Comparison of ENCODE assay signal across 8 mouse cellular contexts in genomic region chr8:11555720-11556591, GRCm38 (mm10). TPM values are rescaled to one million over a fixed set of nuclear protein-coding genes. Genes with fewer than 3 reads are reported as not detected.
DNase-seq lines count a peak whose midpoint lies in the region; ATAC-seq and TF ChIP-seq lines count a peak whose summit lies in the region.

No protein-coding gene starts in this region.

- peak overlapping the region; percentile 83 for H3K4me2 ChIP-seq in lung, postnatal 0 days (replicated peaks; ENCODE audit: low read depth, low read length)

- H3K4me1 ChIP-seq in hindbrain, embryonic 10.5 days (replicated peaks), result peaks cover 33% of the 10 kb centered on the region
- 0 out of 2 replicates have a peak, but pooled peaks cover 7% of the 10 kb centered on the region for H3K4me1 ChIP-seq in lung, postnatal 0 days (ENCODE audit: insufficient read depth, low read depth, low read length)

- H3K4me3 ChIP-seq in hindbrain, embryonic 10.5 days, result peak overlapping the region; percentile 99
- peak overlapping the region; percentile 86 for H3K4me3 ChIP-seq in lung, postnatal 0 days (ENCODE audit: low read depth, low read length)

- peaks cover 8% of the 10 kb centered on the region for H3K36me3 ChIP-seq in hindbrain, embryonic 10.5 days
- H3K36me3 ChIP-seq in lung, postnatal 0 days (ENCODE audit: insufficient read depth, low read length), result no peaks in the 10 kb centered on the region

- DNase-seq in MN1 (ENCODE audit: low spot score), result peak; percentile 100
- DNase-seq in cerebellum, adult 9-10 months, result peak; percentile 100
- DNase-seq in hindbrain, embryonic 10.5 days (ENCODE audit: low spot score), result peak; percentile 99
- peak; percentile 100 for DNase-seq in layer of hippocampus, adult 9-11 months
- peak; percentile 100 for DNase-seq in lung, postnatal 0 days (ENCODE audit: low spot score)
- DNase-seq in ovary, postnatal 14 days (ENCODE audit: low spot score), result peak; percentile 94
- DNase-seq in thymus, postnatal 14 days, result peak; percentile 99

- under 1% methylated on average over 100 of the region's 103 CpGs for WGBS in hindbrain, embryonic 10.5 days
- WGBS in lung, postnatal 0 days, result under 1% methylated on average over 80 of the region's 103 CpGs

- H3K9ac ChIP-seq in lung, postnatal 0 days (replicated peaks; ENCODE audit: low read depth), result peak overlapping the region; percentile 72

- TF ChIP-seq CTCF in lung, postnatal 0 days (IDR thresholded peaks at IDR 0.05), result no peak

- H3K27ac ChIP-seq in hindbrain, embryonic 10.5 days, result peak overlapping the region; percentile 99
- H3K27ac ChIP-seq in lung, postnatal 0 days (ENCODE audit: low read length), result peak overlapping the region; percentile 98

- H3K27me3 ChIP-seq in hindbrain, embryonic 10.5 days (ENCODE audit: insufficient read depth, poor library complexity, severe bottlenecking), result no peaks in the 10 kb centered on the region
- H3K27me3 ChIP-seq in lung, postnatal 0 days (replicated peaks; ENCODE audit: insufficient read depth, low read length), result no peaks in the 10 kb centered on the region

- ATAC-seq in frontal cortex, adult (ENCODE audit: low TSS enrichment), result peak; percentile 69
- peak; percentile 85 for ATAC-seq in lung, postnatal 0 days

- no peaks in the 10 kb centered on the region for H3K9me3 ChIP-seq in hindbrain, embryonic 10.5 days
- no peaks in the 10 kb centered on the region for H3K9me3 ChIP-seq in lung, postnatal 0 days (ENCODE audit: low read length)

- TF ChIP-seq EP300 in lung, postnatal 0 days (IDR thresholded peaks at IDR 0.05), result no peak; the same call in 1 of the 2 replicates

RNA-seq across cellular contexts. Expression of gene Ing1, which starts 0.6 kb away (rescaled TPM):
- 31.0 and 31.3 TPM in 2 replicates for polyA plus RNA-seq in hindbrain, embryonic 10.5 days (2016; fragmentation: Nextera tagmentation; extraction: Ambion mirVana)
- polyA plus RNA-seq in lung, postnatal 0 days (2015; fragmentation: Nextera tagmentation; extraction: Ambion mirVana), result 40.9 and 42.5 TPM in 2 replicates

RNA-seq across cellular contexts. Expression of gene Cars2, which starts 5.4 kb away (rescaled TPM):
- 18.9 and 19.5 TPM in 2 replicates for polyA plus RNA-seq in hindbrain, embryonic 10.5 days (2016; fragmentation: Nextera tagmentation; extraction: Ambion mirVana)
- polyA plus RNA-seq in lung, postnatal 0 days (2015; fragmentation: Nextera tagmentation; extraction: Ambion mirVana), result 13.7 and 16.5 TPM in 2 replicates

RNA-seq across cellular contexts. Expression of gene Naxd, which starts 58.6 kb away (rescaled TPM):
- polyA plus RNA-seq in hindbrain, embryonic 10.5 days (2016; fragmentation: Nextera tagmentation; extraction: Ambion mirVana), result 110 and 127 TPM in 2 replicates
- polyA plus RNA-seq in lung, postnatal 0 days (2015; fragmentation: Nextera tagmentation; extraction: Ambion mirVana), result 201 and 223 TPM in 2 replicates

Comparison
In these comparisons a context has a peak if more than half of its experiments do, and no peak if none do; other contexts are left out.
1. Peak in every context shown above with its lines: DNase-seq, ATAC-seq, H3K4me3 ChIP-seq and H3K27ac ChIP-seq.